Mouse (Mus musculus): Measurements from ENCODE around the gene Pnldc1. TPM values are rescaled to one million over a fixed set of nuclear protein-coding genes. Genes with fewer than 3 reads are reported as not detected.
A peak's percentile ranks its signal among the peaks of the same experiment; 100 is the strongest.

The Pnldc1 gene
- polyA plus RNA-seq, 1 experiment from 2014 or later = 6.9 TPM

DNA sequence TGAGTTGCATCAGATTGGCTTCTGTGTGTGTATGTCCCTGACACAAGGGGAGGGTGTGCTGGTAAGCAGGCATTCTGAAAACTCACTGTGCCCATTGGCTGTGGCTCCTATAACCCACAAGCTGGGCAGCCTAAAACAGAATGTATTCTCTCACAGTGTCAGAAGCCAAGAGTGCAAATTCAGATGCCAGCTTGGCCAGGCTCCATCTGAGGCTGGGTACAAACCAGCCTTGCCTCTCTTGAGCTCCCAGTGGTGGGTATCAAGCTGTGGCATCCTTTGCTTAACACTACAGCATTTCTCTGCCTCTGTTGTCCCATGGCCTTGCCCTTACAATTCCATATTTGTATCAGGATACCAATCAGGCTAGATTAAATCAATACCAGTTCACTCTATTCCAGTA, 45.9 kb downstream of the Pnldc1 start:
- no peak for TF ChIP-seq CTCF (IDR thresholded peaks at IDR 0.05)
- POLR2A ChIA-PET = no interaction called here
- ATAC-seq (no peak), DNase-seq (ENCODE audit: low read depth, low spot score) (no peak)
- peaks cover 11% of the 10 kb centered on the region for H3K27me3 ChIP-seq
- CTCF ChIA-PET = no interaction called here
- in situ Hi-C loops (cut with MboI; ENCODE audit: low pct_unique_long_range_greater_than_20kb) = no loop called here

DNA sequence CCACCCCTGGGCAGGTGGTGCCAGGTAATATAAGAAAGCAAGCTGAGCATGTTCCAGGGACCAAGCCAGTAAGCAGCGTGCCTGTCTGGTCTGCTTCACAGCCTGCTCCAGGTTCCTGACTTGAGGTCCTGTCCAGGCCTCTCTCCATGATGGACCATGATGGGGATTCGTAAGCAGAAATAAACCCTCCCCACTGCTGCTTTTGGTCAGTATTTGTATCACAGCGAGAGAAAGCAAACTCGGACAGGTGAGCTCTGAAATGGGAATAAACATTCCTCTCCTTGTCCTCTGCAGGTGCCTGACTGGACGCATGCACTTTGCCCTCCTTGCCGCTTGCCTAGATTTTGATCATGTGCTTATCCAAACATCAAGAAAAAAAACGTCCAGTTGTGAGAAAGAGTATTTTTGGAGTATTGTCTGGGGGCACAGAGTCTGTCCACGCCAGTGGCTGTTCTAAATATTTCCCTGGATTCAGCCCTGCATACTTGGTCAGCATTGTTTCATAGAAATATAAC, 51.0 kb downstream of the Pnldc1 start:
- in situ Hi-C loops (cut with MboI; ENCODE audit: low pct_unique_long_range_greater_than_20kb) = no loop called here
- POLR2A ChIA-PET = interaction anchor here (0.6 kb wide), 1 partner anchor 136 kb away, joined by 3 read pairs; no protein-coding TSS in a partner anchor
- ATAC-seq = no peak

DNA sequence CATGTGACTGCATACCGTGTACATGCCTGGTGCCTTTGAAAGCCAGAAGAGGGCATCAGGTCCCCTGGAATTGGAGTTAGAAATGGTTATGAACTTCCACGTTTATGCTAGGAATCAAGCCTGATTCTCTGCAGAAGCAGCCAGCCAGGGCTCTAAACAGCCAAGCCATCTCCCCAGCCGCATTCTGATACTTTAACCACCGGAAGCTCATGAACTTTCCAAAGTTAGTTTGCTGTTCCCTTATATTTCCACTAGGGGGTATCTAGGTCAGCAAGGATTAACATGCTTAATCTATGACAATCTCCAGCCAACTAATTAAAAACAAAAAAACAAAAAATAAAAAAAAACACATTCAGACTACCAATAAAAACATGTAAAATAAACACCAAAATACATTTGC, 52.0 kb downstream of the Pnldc1 start:
- no peak for ATAC-seq

More for the DNA sequence above, 51.0 kb downstream of the Pnldc1 start:
- CTCF ChIA-PET = no interaction called here
- TF ChIP-seq CTCF (IDR thresholded peaks at IDR 0.05) = no peak
- DNase-seq (ENCODE audit: low read depth, low spot score) = no peak
- H3K27me3 ChIP-seq = peaks cover 13% of the 10 kb centered on the region

DNA sequence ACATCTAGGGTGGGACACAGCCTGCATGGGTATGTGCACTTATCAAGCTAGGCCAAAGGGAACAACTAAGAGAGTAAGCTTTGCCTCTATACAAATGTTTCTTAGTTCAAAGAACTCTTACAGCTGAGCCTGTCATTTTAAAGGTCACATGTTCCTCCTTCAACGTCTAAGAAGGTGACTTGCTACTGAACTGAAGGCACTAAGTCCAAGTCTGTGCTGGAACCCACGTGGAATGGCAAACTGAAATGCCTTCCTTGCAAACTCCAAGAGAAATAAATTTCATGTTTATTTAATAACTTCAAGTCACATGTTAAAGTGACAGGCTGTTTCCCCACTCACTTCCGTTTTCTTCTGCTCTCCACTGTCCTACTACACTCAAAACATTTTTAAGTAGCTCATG, 52.6 kb downstream of the Pnldc1 start:
- POLR2A ChIA-PET = no interaction called here
- CTCF ChIA-PET = interaction anchor here (1.1 to 1.4 kb wide), 3 partner anchors 9 to 45 kb away, joined by 3 read pairs; no protein-coding TSS in a partner anchor
- no peak for ATAC-seq

More for the DNA sequence above, 52.0 kb downstream of the Pnldc1 start:
- DNase-seq (ENCODE audit: low read depth, low spot score) = no peak
- POLR2A ChIA-PET = no interaction called here
- TF ChIP-seq CTCF (IDR thresholded peaks at IDR 0.05) = peak; percentile 61
- H3K27me3 ChIP-seq = peaks cover 10% of the 10 kb centered on the region
- CTCF ChIA-PET = interaction anchor here (1.4 kb wide), 1 partner anchor 12 kb away, joined by 3 read pairs; no protein-coding TSS in a partner anchor
- in situ Hi-C loops (cut with MboI; ENCODE audit: low pct_unique_long_range_greater_than_20kb) = no loop called here

DNA sequence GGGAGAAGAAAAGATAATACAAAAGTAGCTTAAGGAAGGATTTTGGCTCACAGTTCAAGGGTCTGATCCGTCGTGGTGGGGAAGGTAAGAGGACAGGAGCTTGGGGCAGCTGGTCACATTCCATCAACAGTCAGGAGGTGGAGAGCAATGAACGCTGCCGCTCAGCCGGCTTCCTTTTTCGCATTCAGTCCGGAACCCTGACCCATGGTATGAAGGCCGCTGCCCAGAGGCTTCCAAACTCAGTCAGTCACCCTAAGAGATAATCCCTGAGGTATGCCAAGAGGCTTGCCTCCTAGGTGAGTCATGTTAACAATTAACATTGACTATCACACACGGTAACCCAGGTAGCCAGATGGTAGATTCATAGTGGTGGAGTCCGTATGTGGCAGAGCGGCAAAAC, 55.6 kb downstream of the Pnldc1 start:
- ATAC-seq (no peak), DNase-seq (ENCODE audit: low read depth, low spot score) (no peak)
- H3K27me3 ChIP-seq = peaks cover 12% of the 10 kb centered on the region
- in situ Hi-C loops (cut with MboI; ENCODE audit: low pct_unique_long_range_greater_than_20kb) = no loop called here
- TF ChIP-seq CTCF (IDR thresholded peaks at IDR 0.05) = no peak
- ChIA-PET POLR2A (no interaction called here), CTCF (no interaction called here)

More for the DNA sequence above, 52.6 kb downstream of the Pnldc1 start:
- no peak for TF ChIP-seq CTCF (IDR thresholded peaks at IDR 0.05)
- H3K27me3 ChIP-seq = peaks cover 6% of the 10 kb centered on the region
- in situ Hi-C loops (cut with MboI; ENCODE audit: low pct_unique_long_range_greater_than_20kb) = no loop called here
- no peak for DNase-seq (ENCODE audit: low read depth, low spot score)

DNA sequence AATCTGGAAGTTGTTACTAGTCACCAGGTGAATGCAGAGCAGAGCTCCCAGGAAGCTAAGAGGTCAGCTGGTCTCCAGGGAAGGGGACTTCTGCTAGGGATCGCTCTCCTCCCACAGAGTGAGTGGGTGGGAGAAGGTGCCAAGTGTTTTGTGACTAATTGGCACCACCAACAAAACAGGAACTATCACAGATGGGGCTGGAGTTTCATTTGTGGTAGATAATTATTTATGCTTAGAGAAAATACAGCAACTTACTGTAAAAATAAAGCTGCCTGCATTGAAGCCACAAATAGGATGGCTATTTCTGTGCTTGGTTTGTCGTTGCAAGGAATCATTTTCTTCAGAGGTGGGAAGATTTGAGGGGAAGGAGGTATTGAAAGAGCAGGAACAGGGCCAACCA, 56.2 kb downstream of the Pnldc1 start:
- TF ChIP-seq CTCF (IDR thresholded peaks at IDR 0.05) = no peak
- no peak for ATAC-seq
- DNase-seq (ENCODE audit: low read depth, low spot score) = no peak
- ChIA-PET POLR2A (no interaction called here), CTCF (no interaction called here)
- H3K27me3 ChIP-seq = peaks cover 12% of the 10 kb centered on the region
- in situ Hi-C loops (cut with MboI; ENCODE audit: low pct_unique_long_range_greater_than_20kb) = no loop called here

DNA sequence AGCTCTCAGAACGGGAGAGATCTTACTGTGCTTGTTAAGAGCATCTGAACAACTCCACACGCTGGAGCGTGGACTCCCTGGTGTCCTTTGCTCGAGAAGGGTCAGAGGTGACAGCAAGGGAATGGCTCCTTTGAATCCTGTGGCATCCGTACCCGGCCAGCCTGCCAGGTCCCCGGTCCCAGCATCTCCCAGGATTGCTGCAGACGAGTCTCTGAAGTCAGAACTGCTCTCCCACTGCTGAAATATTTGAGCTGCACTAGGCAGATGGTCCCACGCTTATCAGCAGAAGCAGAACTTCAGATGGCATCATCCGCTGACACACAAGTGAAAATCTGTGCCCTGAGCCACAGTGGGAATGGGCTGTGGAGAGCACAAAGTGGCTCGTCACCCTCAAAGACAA, 58.3 kb downstream of the Pnldc1 start:
- ChIA-PET CTCF (no interaction called here), POLR2A (no interaction called here)
- TF ChIP-seq CTCF (IDR thresholded peaks at IDR 0.05) = no peak
- no peak for ATAC-seq
- peaks cover 12% of the 10 kb centered on the region for H3K27me3 ChIP-seq
- in situ Hi-C loops (cut with MboI; ENCODE audit: low pct_unique_long_range_greater_than_20kb) = no loop called here
- DNase-seq (ENCODE audit: low read depth, low spot score) = no peak

DNA sequence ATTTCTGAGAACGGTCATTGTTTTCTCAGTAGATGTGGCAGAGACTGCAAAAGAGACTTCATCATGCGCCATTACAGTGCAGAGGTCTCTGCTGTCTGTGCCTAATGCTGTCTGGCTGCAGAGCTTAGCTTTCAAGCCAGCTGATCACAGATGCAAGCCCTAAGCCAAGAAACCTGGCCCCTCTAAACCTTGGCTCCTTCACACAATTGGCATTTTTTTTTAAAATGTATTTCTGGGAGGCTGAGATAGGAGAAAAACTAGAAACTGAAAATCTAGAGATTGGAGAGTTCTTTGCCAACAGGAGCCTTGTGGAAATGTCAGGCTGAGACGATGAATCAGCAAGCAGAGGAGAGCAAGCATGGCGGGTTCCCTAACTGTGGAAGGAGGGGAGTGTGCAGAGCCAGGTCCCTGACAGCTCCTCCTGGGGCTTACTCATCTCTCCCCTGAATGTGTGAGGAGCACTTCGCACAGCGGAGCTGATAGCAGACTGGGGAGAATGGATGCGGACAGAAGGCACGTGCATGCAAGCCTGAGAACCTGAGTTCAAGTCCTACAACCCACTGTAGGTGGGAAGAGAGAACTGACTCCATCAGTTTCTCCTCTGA, 60.1 kb downstream of the Pnldc1 start:
- ATAC-seq = no peak
- POLR2A ChIA-PET = no interaction called here
- in situ Hi-C loops (cut with MboI; ENCODE audit: low pct_unique_long_range_greater_than_20kb) = no loop called here
- H3K27me3 ChIP-seq = peaks cover 6% of the 10 kb centered on the region
- CTCF ChIA-PET = no interaction called here
- DNase-seq (ENCODE audit: low read depth, low spot score) = no peak
- no peak for TF ChIP-seq CTCF (IDR thresholded peaks at IDR 0.05)

DNA sequence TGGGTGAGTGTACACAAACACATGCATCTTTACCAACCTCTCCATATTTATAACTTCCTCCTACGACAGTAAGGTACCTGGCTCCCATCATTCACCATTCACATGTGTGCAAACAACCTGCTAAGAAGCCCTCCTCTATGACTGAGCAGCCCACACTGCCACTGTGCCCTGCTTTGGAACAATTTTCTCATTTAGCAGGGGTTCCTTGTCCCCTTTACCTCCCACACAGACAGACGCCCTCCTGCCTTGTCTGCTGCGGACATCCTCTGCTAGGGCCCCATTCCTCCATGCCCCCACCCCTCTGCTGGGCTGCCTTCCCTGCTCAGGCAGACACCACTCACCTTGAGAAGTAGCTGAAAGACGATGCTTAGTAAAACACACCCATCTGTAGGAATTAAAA, 62.3 kb downstream of the Pnldc1 start:
- ChIA-PET CTCF (no interaction called here), POLR2A (no interaction called here)
- in situ Hi-C loops (cut with MboI; ENCODE audit: low pct_unique_long_range_greater_than_20kb) = no loop called here
- H3K27me3 ChIP-seq = peaks cover 6% of the 10 kb centered on the region
- TF ChIP-seq CTCF (IDR thresholded peaks at IDR 0.05) = no peak
- no peak for DNase-seq (ENCODE audit: low read depth, low spot score)
- no peak for ATAC-seq

DNA sequence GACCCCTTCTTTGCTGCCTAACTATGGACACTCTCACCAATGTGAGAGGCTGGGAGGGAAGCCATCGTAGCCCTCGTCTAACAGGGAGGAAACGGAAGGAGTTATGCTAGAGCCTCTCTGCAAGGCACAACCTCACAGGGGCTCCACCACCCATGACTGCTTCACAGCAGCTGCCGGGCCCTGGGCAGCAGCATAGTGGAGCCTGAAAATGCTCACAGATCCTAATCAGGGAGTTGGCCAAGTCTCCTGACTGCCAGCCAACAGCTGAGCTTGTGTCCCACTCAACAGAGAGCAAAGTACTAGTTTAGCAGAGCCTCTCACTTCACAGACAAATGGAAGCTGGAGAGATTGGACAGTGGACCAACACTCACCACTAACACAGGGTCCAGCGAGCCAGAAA, 63.6 kb downstream of the Pnldc1 start:
- CTCF ChIA-PET = interaction anchor here (0.9 kb wide), 1 partner anchor 8 kb away, joined by 3 read pairs; no protein-coding TSS in a partner anchor

DNA sequence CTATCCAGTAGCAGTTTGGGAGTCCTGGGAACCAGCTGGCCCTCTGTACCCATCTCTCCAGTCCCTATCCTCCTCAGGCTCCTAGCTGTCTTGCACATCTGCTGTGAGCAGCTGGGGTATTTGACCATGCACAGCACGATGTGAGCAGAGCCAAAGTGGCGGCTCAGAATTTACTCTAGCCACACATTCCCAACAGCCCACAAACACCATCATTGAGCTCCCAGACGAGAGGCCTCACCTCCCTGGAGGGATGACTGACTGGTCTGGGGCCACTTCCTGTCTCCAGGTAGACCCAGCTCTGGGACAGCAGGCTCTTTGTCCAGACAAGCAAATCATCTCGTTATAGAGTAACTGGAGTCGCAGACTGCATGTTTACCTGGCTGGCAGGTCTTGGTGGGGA, 64.2 kb downstream of the Pnldc1 start:
- POLR2A ChIA-PET = no interaction called here
- in situ Hi-C loops (cut with MboI; ENCODE audit: low pct_unique_long_range_greater_than_20kb) = no loop called here
- CTCF ChIA-PET = interaction anchor here (1.1 kb wide), 1 partner anchor 12 kb away, joined by 3 read pairs; no protein-coding TSS in a partner anchor
- peaks cover 6% of the 10 kb centered on the region for H3K27me3 ChIP-seq
- no peak for TF ChIP-seq CTCF (IDR thresholded peaks at IDR 0.05)
- no peak for DNase-seq (ENCODE audit: low read depth, low spot score)
- no peak for ATAC-seq

More for the DNA sequence above, 63.6 kb downstream of the Pnldc1 start:
- DNase-seq (ENCODE audit: low read depth, low spot score) = no peak
- ATAC-seq = no peak
- in situ Hi-C loops (cut with MboI; ENCODE audit: low pct_unique_long_range_greater_than_20kb) = no loop called here
- POLR2A ChIA-PET = no interaction called here
- H3K27me3 ChIP-seq = peaks cover 6% of the 10 kb centered on the region
- no peak for TF ChIP-seq CTCF (IDR thresholded peaks at IDR 0.05)

DNA sequence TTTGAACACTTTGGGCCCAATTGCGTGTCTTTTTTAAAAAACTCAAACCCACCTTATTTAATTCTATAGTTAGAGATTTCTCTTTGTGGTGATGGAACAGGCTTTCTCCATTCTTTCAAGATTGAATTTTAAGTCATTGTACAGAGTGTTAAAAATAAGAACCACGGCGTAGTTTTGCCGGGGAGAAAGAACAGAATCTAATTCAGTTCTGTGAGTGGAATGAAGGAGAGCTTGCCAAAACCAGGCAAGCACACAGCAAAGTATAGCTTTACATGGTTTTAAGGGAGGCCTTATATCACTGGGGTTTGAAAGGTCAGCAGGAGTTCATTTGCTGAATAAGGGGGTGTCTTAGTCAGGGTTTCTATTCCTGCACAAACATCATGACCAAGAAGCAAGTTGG, 65.5 kb downstream of the Pnldc1 start:
- ATAC-seq (no peak), DNase-seq (ENCODE audit: low read depth, low spot score) (no peak)
- no peak for TF ChIP-seq CTCF (IDR thresholded peaks at IDR 0.05)
- no peaks in the 10 kb centered on the region for H3K27me3 ChIP-seq
- POLR2A ChIA-PET = no interaction called here
- CTCF ChIA-PET = no interaction called here
- in situ Hi-C loops (cut with MboI; ENCODE audit: low pct_unique_long_range_greater_than_20kb) = no loop called here

Measured in Patski (cell line).